ENCODE assay signal across 15 mouse cellular contexts in the genomic region with DNA sequence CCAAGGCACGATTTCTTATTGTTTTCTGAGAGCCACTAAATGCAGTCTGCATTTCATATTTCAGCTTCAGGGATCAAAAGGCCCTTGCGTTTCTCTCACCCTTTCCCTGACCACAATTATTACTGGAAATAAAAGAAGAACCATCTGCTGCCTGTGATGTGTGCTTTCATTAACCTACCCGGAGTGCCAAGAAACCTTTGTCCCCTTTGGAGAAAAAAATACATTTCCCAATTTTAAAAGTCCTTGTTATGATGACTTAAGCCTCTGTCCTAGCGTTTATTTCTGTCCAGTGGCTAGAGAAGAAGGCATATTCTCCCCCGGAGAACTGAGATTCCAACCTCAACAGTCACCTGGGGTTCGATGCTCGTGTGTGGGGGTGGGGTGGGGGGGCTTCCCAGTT.
"Had no signal": no experiment of that assay in that cellular context is flagged by ENCODE, and none has a peak within 500 bp of the region (broad histone marks: within the 10 kb centered on the region; RNA-seq: fewer than 3 reads in every experiment).

No protein-coding gene starts in this region.

- H3K36me3 ChIP-seq: neural tube, embryonic 15.5 days; stomach, embryonic 15.5 days had no signal

- H3K4me1 ChIP-seq: neural tube, embryonic 15.5 days; stomach, embryonic 15.5 days had no signal

- H3K9ac ChIP-seq: neural tube, embryonic 15.5 days; stomach, embryonic 15.5 days had no signal

- DNase-seq: retina, postnatal 1 day; right cerebral cortex, adult 18-20 months; right cerebral cortex, postnatal 14 days; right cerebral cortex, postnatal 25 days; right cerebral cortex, postnatal 4 days; spleen, adult 18-20 months; thymus, adult 18-20 months; thymus, adult 2 months; thymus, postnatal 14 days; thymus, postnatal 25 days; thymus, postnatal 36 days; thymus, postnatal 4 days had no signal

- H3K4me3 ChIP-seq: neural tube, embryonic 15.5 days; stomach, embryonic 15.5 days had no signal

- H3K27ac ChIP-seq: neural tube, embryonic 15.5 days; stomach, embryonic 15.5 days; stomach, postnatal 0 days had no signal

- H3K9me3 ChIP-seq: neural tube, embryonic 15.5 days; stomach, embryonic 15.5 days had no signal

- H3K4me2 ChIP-seq: neural tube, embryonic 15.5 days; stomach, embryonic 15.5 days had no signal

- H3K27me3 ChIP-seq: neural tube, embryonic 15.5 days; stomach, embryonic 15.5 days had no signal
